Mouse (Mus musculus): ENCODE data around the gene Dbndd1.
"Not testable (repeated sequence)": the region's sequence is repeated elsewhere in the genome, so short reads cannot be mapped to it uniquely, and the experiment has no call there.

The Dbndd1 gene

GRCm38 (mm10) chr8:123492898-123493297, 22.4 kb downstream of the Dbndd1 start:
- no peak for DNase-seq (ENCODE audit: low spot score)

GRCm38 (mm10) chr8:123491280-123492075, 23.8 kb downstream of the Dbndd1 start:
- no peak for DNase-seq (ENCODE audit: low spot score)

GRCm38 (mm10) chr8:123482627-123483026, 32.6 kb downstream of the Dbndd1 start:
- DNase-seq (ENCODE audit: low spot score): no peak

- DNase-seq (ENCODE audit: low spot score): no peak
Observed at GRCm38 (mm10) chr8:123478456-123479218, 36.6 kb downstream of the Dbndd1 start.

- peak; percentile 66 for DNase-seq (ENCODE audit: low spot score)
Observed at GRCm38 (mm10) chr8:123477737-123478258, 37.5 kb downstream of the Dbndd1 start, which contains the start of gene Afg3l1. TSS of gene Afg3l1 (plus strand) at chr8:123477903.

GRCm38 (mm10) chr8:123476911-123477736, 38.1 kb downstream of the Dbndd1 start:
- DNase-seq (ENCODE audit: low spot score): no peak

GRCm38 (mm10) chr8:123474549-123474948, 40.7 kb downstream of the Dbndd1 start:
- not testable (repeated sequence) for DNase-seq (ENCODE audit: low spot score)

GRCm38 (mm10) chr8:123472991-123473390, 42.3 kb downstream of the Dbndd1 start:
- not testable (repeated sequence) for DNase-seq (ENCODE audit: low spot score)

GRCm38 (mm10) chr8:123467476-123467875, 47.8 kb downstream of the Dbndd1 start:
- DNase-seq (ENCODE audit: low spot score): no peak

- no peak for DNase-seq (ENCODE audit: low spot score)
Observed at GRCm38 (mm10) chr8:123463651-123464050, 51.6 kb downstream of the Dbndd1 start.

Data from urinary bladder, postnatal 10 days (tissue).